In the genomic region with DNA sequence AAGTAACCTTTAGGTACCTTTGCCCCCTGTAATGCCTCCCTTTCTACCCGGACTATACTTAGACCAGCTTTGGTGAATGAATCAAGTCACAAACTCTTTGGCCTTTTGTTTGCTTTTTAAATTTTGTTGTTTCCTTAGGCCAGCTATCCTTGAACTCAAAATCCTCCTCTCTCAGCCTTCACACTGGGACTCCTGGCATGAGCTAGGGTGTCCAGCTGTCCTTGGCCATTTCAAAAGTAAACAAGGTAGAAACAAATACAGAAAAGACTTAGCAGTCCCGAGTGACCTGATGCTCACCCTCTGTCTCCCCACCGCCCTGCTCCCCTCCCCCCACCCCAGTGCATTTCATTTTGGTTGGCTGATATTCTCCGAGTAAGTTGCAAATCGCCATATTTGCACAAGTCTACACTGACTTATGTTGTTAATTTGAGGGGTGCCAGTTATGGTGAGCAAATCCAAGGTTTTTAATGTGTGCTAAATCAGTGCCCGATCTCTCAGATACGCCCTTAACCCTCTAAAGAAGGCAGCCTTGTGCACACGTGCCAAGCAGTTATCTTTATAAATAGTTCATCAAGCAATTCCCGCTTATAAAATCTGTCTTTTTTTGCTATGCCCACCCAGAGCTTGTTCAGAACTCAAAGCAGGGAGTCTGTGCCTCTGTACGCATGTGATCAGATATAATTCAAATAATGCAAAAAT, we compare ENCODE assay signal across 12 mouse cellular contexts. TPM values are rescaled to one million over a fixed set of nuclear protein-coding genes. Genes with fewer than 3 reads are reported as not detected.
A peak's percentile ranks its signal among the peaks of the same experiment; 100 is the strongest.
DNase-seq lines count a peak whose midpoint lies in the region; ATAC-seq and TF ChIP-seq lines count a peak whose summit lies in the region.
"Had no signal": no experiment of that assay in that cellular context is flagged by ENCODE, and none has a peak within 500 bp of the region (broad histone marks: within the 10 kb centered on the region; RNA-seq: fewer than 3 reads in every experiment).

No protein-coding gene starts in this region.

- no peak for TF ChIP-seq EP300 in heart, adult 2 months (IDR thresholded peaks at IDR 0.05; ENCODE audit: insufficient read depth, low read depth, low read length)

- H3K4me3 ChIP-seq in heart, embryonic 12.5 days, result peak overlapping the region; percentile 37
- no peak overlapping the region for H3K4me3 ChIP-seq in heart, adult 2 months
- no peak overlapping the region; the same call in 1 of the 2 replicates for H3K4me3 ChIP-seq in liver, embryonic 11.5 days (ENCODE audit: low read depth, low read length)
- H3K4me3 ChIP-seq in embryonic facial prominence, embryonic 15.5 days (replicated peaks), result no peak overlapping the region
- H3K4me3 ChIP-seq in liver, embryonic 16.5 days (ENCODE audit: low read depth, low read length), result no peak overlapping the region
- H3K4me3 ChIP-seq: midbrain, embryonic 15.5 days; neural tube, embryonic 15.5 days had no signal

- H3K9me3 ChIP-seq in heart, embryonic 12.5 days (replicated peaks), result no peaks in the 10 kb centered on the region
- no peaks in the 10 kb centered on the region for H3K9me3 ChIP-seq in liver, embryonic 11.5 days (ENCODE audit: control insufficient read depth, low read length)
- H3K9me3 ChIP-seq in embryonic facial prominence, embryonic 15.5 days (replicated peaks), result no peaks in the 10 kb centered on the region
- H3K9me3 ChIP-seq in liver, embryonic 16.5 days (replicated peaks; ENCODE audit: control insufficient read depth, low read length), result no peaks in the 10 kb centered on the region
- H3K9me3 ChIP-seq: midbrain, embryonic 15.5 days; neural tube, embryonic 15.5 days had no signal

- ATAC-seq in heart, embryonic 12.5 days (ENCODE audit: insufficient number of reproducible peaks, low FRiP score), result no peak
- ATAC-seq in liver, embryonic 11.5 days (replicated peaks; ENCODE audit: low FRiP score), result no peak
- no peak for ATAC-seq in embryonic facial prominence, embryonic 15.5 days (ENCODE audit: insufficient number of reproducible peaks, low FRiP score, low TSS enrichment, low read depth)
- ATAC-seq in liver, embryonic 16.5 days (ENCODE audit: low read depth), result no peak
- ATAC-seq: midbrain, embryonic 15.5 days had no signal

- no peaks in the 10 kb centered on the region for H3K27me3 ChIP-seq in heart, embryonic 12.5 days (replicated peaks)
- no peaks in the 10 kb centered on the region for H3K27me3 ChIP-seq in heart, adult 2 months (ENCODE audit: control insufficient read depth, insufficient read depth, low read length)
- no peaks in the 10 kb centered on the region for H3K27me3 ChIP-seq in liver, embryonic 11.5 days (replicated peaks; ENCODE audit: control insufficient read depth, insufficient read depth, low read length)
- no peaks in the 10 kb centered on the region for H3K27me3 ChIP-seq in embryonic facial prominence, embryonic 15.5 days
- no peaks in the 10 kb centered on the region for H3K27me3 ChIP-seq in liver, embryonic 16.5 days (ENCODE audit: control insufficient read depth, insufficient read depth, low read depth, low read length)
- H3K27me3 ChIP-seq: midbrain, embryonic 15.5 days; neural tube, embryonic 15.5 days had no signal

- TF ChIP-seq POLR2A in heart, adult 2 months (IDR thresholded peaks at IDR 0.05; ENCODE audit: insufficient read depth, low read depth, low read length), result no peak

- no peak for DNase-seq in heart, adult 2 months
- no peak for DNase-seq in liver, embryonic 11.5 days (ENCODE audit: low spot score)
- DNase-seq in liver, result no peak
- DNase-seq in testis, postnatal 10 days (ENCODE audit: low spot score), result no peak
- no peak for DNase-seq in embryo, embryonic 9.5 days (ENCODE audit: extremely low spot score)

- H3K27ac ChIP-seq in heart, embryonic 12.5 days (ENCODE audit: poor library complexity, severe bottlenecking), result peak overlapping the region; percentile 56; the same call in 1 of the 2 replicates
- H3K27ac ChIP-seq in heart, adult 2 months, result no peak overlapping the region
- H3K27ac ChIP-seq in liver, embryonic 11.5 days (ENCODE audit: low read depth, low read length), result peak overlapping the region; percentile 43; the same call in 1 of the 2 replicates
- H3K27ac ChIP-seq in embryonic facial prominence, embryonic 15.5 days (replicated peaks), result no peak overlapping the region
- H3K27ac ChIP-seq in liver, embryonic 16.5 days (ENCODE audit: low read length), result no peak overlapping the region
- H3K27ac ChIP-seq: neural tube, embryonic 15.5 days had no signal

- no peak overlapping the region for H3K9ac ChIP-seq in heart, embryonic 12.5 days
- no peak overlapping the region for H3K9ac ChIP-seq in heart, adult 2 months (ENCODE audit: low read depth, low read length)
- no peak overlapping the region for H3K9ac ChIP-seq in liver, embryonic 11.5 days (ENCODE audit: low read depth, low read length)
- no peak overlapping the region for H3K9ac ChIP-seq in embryonic facial prominence, embryonic 15.5 days
- no peak overlapping the region for H3K9ac ChIP-seq in liver, embryonic 16.5 days (ENCODE audit: low read depth, low read length)
- H3K9ac ChIP-seq: midbrain, embryonic 15.5 days; neural tube, embryonic 15.5 days had no signal

- H3K36me3 ChIP-seq in heart, embryonic 12.5 days, result no peaks in the 10 kb centered on the region
- no peaks in the 10 kb centered on the region for H3K36me3 ChIP-seq in heart, adult 2 months (ENCODE audit: control insufficient read depth, insufficient read depth, low read length)
- H3K36me3 ChIP-seq in liver, embryonic 11.5 days (ENCODE audit: control insufficient read depth, insufficient read depth, low read length), result no peaks in the 10 kb centered on the region
- H3K36me3 ChIP-seq in embryonic facial prominence, embryonic 15.5 days, result no peaks in the 10 kb centered on the region
- H3K36me3 ChIP-seq in liver, embryonic 16.5 days (ENCODE audit: control insufficient read depth, insufficient read depth), result no peaks in the 10 kb centered on the region
- H3K36me3 ChIP-seq: midbrain, embryonic 15.5 days; neural tube, embryonic 15.5 days had no signal

- peaks cover 13% of the 10 kb centered on the region for H3K4me1 ChIP-seq in heart, embryonic 12.5 days (replicated peaks)
- peaks cover 2% of the 10 kb centered on the region for H3K4me1 ChIP-seq in heart, adult 2 months (ENCODE audit: control insufficient read depth, insufficient read depth, low read length)
- H3K4me1 ChIP-seq in liver, embryonic 11.5 days (replicated peaks; ENCODE audit: control insufficient read depth, insufficient read depth, low read length), result peaks cover 19% of the 10 kb centered on the region
- 0 out of 2 replicates have a peak, but pooled peaks cover 8% of the 10 kb centered on the region for H3K4me1 ChIP-seq in embryonic facial prominence, embryonic 15.5 days
- H3K4me1 ChIP-seq in liver, embryonic 16.5 days (ENCODE audit: control insufficient read depth, low read depth, low read length), result no peaks in the 10 kb centered on the region; the same call in 1 of the 2 replicates
- H3K4me1 ChIP-seq: midbrain, embryonic 15.5 days; neural tube, embryonic 15.5 days had no signal

- TF ChIP-seq CTCF in heart, adult 2 months (IDR thresholded peaks at IDR 0.05), result no peak

- intact Hi-C loops in heart, adult 2 months (cut with DNase I), result no loop called here

- H3K79me2 ChIP-seq in heart, adult 2 months (replicated peaks; ENCODE audit: control insufficient read depth, insufficient read depth, low read length), result no peaks in the 10 kb centered on the region

- peak overlapping the region; percentile 73 for H3K4me2 ChIP-seq in heart, embryonic 12.5 days
- peak overlapping the region; percentile 58 for H3K4me2 ChIP-seq in liver, embryonic 11.5 days
- peak overlapping the region; percentile 46; the same call in 1 of the 2 replicates for H3K4me2 ChIP-seq in embryonic facial prominence, embryonic 15.5 days (replicated peaks)
- peak overlapping the region; percentile 41; the same call in 1 of the 2 replicates for H3K4me2 ChIP-seq in liver, embryonic 16.5 days (ENCODE audit: low read depth, low read length)

- WGBS in heart, embryonic 12.5 days, result 64% methylated on average over 10 of the region's 10 CpGs
- WGBS in heart, adult 2 months, result 68% methylated on average over 10 of the region's 10 CpGs
- 54% methylated on average over 10 of the region's 10 CpGs for WGBS in liver, embryonic 11.5 days
- 65% methylated on average over 10 of the region's 10 CpGs for WGBS in embryonic facial prominence, embryonic 15.5 days
- WGBS in liver, embryonic 16.5 days (ENCODE audit: insufficient replicate concordance), result 38% methylated on average over 10 of the region's 10 CpGs

RNA-seq across cellular contexts. Expression of gene Il12a, which starts 14.3 kb away (rescaled TPM):
- polyA plus RNA-seq in heart, embryonic 12.5 days (2016; fragmentation: Nextera tagmentation; extraction: Ambion mirVana), result 0.20 TPM in 1 of 2 replicates, not detected in the other
- total RNA-seq in heart, adult 2 months (2021), result under 1 TPM in 1 of 2 experiments, not detected in 1; 0.23 TPM
- 0.84 and 1.2 TPM in 2 replicates for polyA plus RNA-seq in heart, adult 2 months (2012; rRNA removed)
- 4.2 and 4.7 TPM in 2 replicates for polyA plus RNA-seq in liver, embryonic 11.5 days (2014; fragmentation: Nextera tagmentation; extraction: Ambion mirVana)
- polyA plus RNA-seq in embryonic facial prominence, embryonic 15.5 days (2015; fragmentation: Nextera tagmentation; extraction: Ambion mirVana), result 0.77 and 1.00 TPM in 2 replicates
- polyA plus RNA-seq in liver, embryonic 16.5 days (2015; fragmentation: Nextera tagmentation; extraction: Ambion mirVana), result 1.8 and 2.1 TPM in 2 replicates
- polyA plus RNA-seq: gonadal fat pad, adult 2 months; intestine, embryonic 14.5 days; midbrain, embryonic 15.5 days; neural tube, embryonic 15.5 days had no signal

Comparison
In these comparisons a context has a peak if more than half of its experiments do, and no peak if none do; other contexts are left out.
1. H3K27ac ChIP-seq: peak in heart, embryonic 12.5 days (single experiment) and liver, embryonic 11.5 days (single experiment); none in heart, adult 2 months (single experiment), embryonic facial prominence, embryonic 15.5 days (single experiment) and liver, embryonic 16.5 days (single experiment).
2. Peak in every context shown above with its lines, with median percentiles within 50 percentile points of each other: H3K4me2 ChIP-seq.